ENCODE assay signal across 9 mouse cellular contexts in the genomic region with DNA sequence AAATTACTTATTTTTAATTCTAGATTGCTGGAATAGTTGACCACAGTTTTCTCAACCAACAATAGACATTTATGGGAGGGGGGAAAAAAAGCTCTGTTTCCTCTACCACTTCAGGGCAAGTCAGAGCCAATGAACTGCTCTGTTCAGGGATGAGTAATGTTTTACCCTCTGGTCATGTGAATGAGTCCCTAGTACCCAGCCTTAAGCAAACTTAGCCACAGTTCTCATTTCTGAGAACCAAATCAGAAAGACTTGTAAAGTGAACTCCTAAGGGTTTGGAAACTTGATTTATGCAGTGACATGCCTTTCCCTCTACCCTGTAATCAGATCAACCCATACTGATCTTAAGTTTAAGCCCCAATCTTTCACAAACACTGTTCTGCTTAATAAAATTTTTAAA. TPM values are rescaled to one million over a fixed set of nuclear protein-coding genes. Genes with fewer than 3 reads are reported as not detected.
DNase-seq lines count a peak whose midpoint lies in the region; ATAC-seq lines count a peak whose summit lies in the region.
"Had no signal": no experiment of that assay in that cellular context is flagged by ENCODE, and none has a peak within 500 bp of the region (broad histone marks: within the 10 kb centered on the region; RNA-seq: fewer than 3 reads in every experiment).

No protein-coding gene starts in this region.

- H3K4me3 ChIP-seq in limb, embryonic 12.5 days (replicated peaks), result no peak overlapping the region
- H3K4me3 ChIP-seq in limb, embryonic 10.5 days, result no peak overlapping the region
- no peak overlapping the region for H3K4me3 ChIP-seq in embryonic facial prominence, embryonic 12.5 days
- 0 out of 2 replicates have a peak overlapping the region, but pooled peaks have one; percentile 12 for H3K4me3 ChIP-seq in hindbrain, embryonic 15.5 days
- no peak overlapping the region for H3K4me3 ChIP-seq in neural tube, embryonic 14.5 days (ENCODE audit: low read depth, low read length)

- ATAC-seq in limb, embryonic 12.5 days (ENCODE audit: insufficient number of reproducible peaks, insufficient read depth, low FRiP score, low TSS enrichment, low read depth), result no peak
- ATAC-seq in embryonic facial prominence, embryonic 12.5 days (ENCODE audit: insufficient number of reproducible peaks, insufficient read depth, low FRiP score, low TSS enrichment), result no peak
- ATAC-seq in hindbrain, embryonic 15.5 days (ENCODE audit: low FRiP score, low read depth), result no peak
- ATAC-seq in neural tube, embryonic 14.5 days (ENCODE audit: low read depth), result no peak
- no peak for ATAC-seq in frontal cortex, adult (ENCODE audit: low TSS enrichment)

- no peak overlapping the region; the same call in 1 of the 2 replicates for H3K9ac ChIP-seq in limb, embryonic 12.5 days (replicated peaks)
- H3K9ac ChIP-seq in embryonic facial prominence, embryonic 12.5 days, result no peak overlapping the region
- no peak overlapping the region for H3K9ac ChIP-seq in hindbrain, embryonic 15.5 days
- no peak overlapping the region for H3K9ac ChIP-seq in neural tube, embryonic 14.5 days (replicated peaks; ENCODE audit: low read depth, low read length)

- peaks cover 3% of the 10 kb centered on the region for H3K4me1 ChIP-seq in limb, embryonic 12.5 days (replicated peaks)
- peaks cover 15% of the 10 kb centered on the region for H3K4me1 ChIP-seq in limb, embryonic 10.5 days
- H3K4me1 ChIP-seq in embryonic facial prominence, embryonic 12.5 days, result 0 out of 2 replicates have a peak, but pooled peaks cover 3% of the 10 kb centered on the region
- peaks cover 28% of the 10 kb centered on the region for H3K4me1 ChIP-seq in hindbrain, embryonic 15.5 days (replicated peaks)
- peaks cover 5% of the 10 kb centered on the region; the same call in 1 of the 2 replicates for H3K4me1 ChIP-seq in neural tube, embryonic 14.5 days (ENCODE audit: control insufficient read depth, insufficient read depth, low read length)

- no peaks in the 10 kb centered on the region for H3K27me3 ChIP-seq in limb, embryonic 12.5 days
- no peaks in the 10 kb centered on the region for H3K27me3 ChIP-seq in limb, embryonic 10.5 days (ENCODE audit: low read depth, poor library complexity, severe bottlenecking)
- no peaks in the 10 kb centered on the region for H3K27me3 ChIP-seq in embryonic facial prominence, embryonic 12.5 days
- no peaks in the 10 kb centered on the region for H3K27me3 ChIP-seq in hindbrain, embryonic 15.5 days
- H3K27me3 ChIP-seq in neural tube, embryonic 14.5 days (ENCODE audit: control insufficient read depth, insufficient read depth, low read length), result no peaks in the 10 kb centered on the region

- H3K4me2 ChIP-seq in limb, embryonic 12.5 days, result peak overlapping the region; percentile 78
- H3K4me2 ChIP-seq in embryonic facial prominence, embryonic 12.5 days (replicated peaks), result peak overlapping the region; percentile 71
- peak overlapping the region; percentile 64 for H3K4me2 ChIP-seq in hindbrain, embryonic 15.5 days
- H3K4me2 ChIP-seq in neural tube, embryonic 14.5 days (ENCODE audit: low read depth, low read length), result peak overlapping the region; percentile 65

- peaks cover 15% of the 10 kb centered on the region for H3K36me3 ChIP-seq in limb, embryonic 12.5 days
- H3K36me3 ChIP-seq in limb, embryonic 10.5 days, result peaks cover 16% of the 10 kb centered on the region
- peaks cover 7% of the 10 kb centered on the region for H3K36me3 ChIP-seq in embryonic facial prominence, embryonic 12.5 days
- no peaks in the 10 kb centered on the region; the same call in 1 of the 2 replicates for H3K36me3 ChIP-seq in hindbrain, embryonic 15.5 days
- no peaks in the 10 kb centered on the region for H3K36me3 ChIP-seq in neural tube, embryonic 14.5 days (ENCODE audit: control insufficient read depth, insufficient read depth, low read length)

- no peak for DNase-seq in limb, embryonic 10.5 days (ENCODE audit: low spot score)
- no peak for DNase-seq in cerebellum, postnatal 4 days (ENCODE audit: low spot score in 2 of 2)
- DNase-seq: adrenal gland, postnatal 25 days; right cerebral cortex, postnatal 25 days had no signal

- no peaks in the 10 kb centered on the region for H3K9me3 ChIP-seq in limb, embryonic 12.5 days
- no peaks in the 10 kb centered on the region for H3K9me3 ChIP-seq in limb, embryonic 10.5 days (replicated peaks)
- H3K9me3 ChIP-seq in embryonic facial prominence, embryonic 12.5 days, result no peaks in the 10 kb centered on the region
- no peaks in the 10 kb centered on the region for H3K9me3 ChIP-seq in hindbrain, embryonic 15.5 days
- H3K9me3 ChIP-seq in neural tube, embryonic 14.5 days (ENCODE audit: control insufficient read depth, low read length), result no peaks in the 10 kb centered on the region

- no peak overlapping the region for H3K27ac ChIP-seq in limb, embryonic 12.5 days
- H3K27ac ChIP-seq in limb, embryonic 10.5 days, result no peak overlapping the region
- H3K27ac ChIP-seq in embryonic facial prominence, embryonic 12.5 days, result 0 out of 2 replicates have a peak overlapping the region, but pooled peaks have one; percentile 36
- H3K27ac ChIP-seq in hindbrain, embryonic 15.5 days (replicated peaks), result no peak overlapping the region
- no peak overlapping the region for H3K27ac ChIP-seq in neural tube, embryonic 14.5 days (ENCODE audit: low read depth, low read length)

RNA-seq across cellular contexts. Expression of a gene that starts 2.9 kb away (rescaled TPM):
- 16.0 and 17.2 TPM in 2 replicates for polyA plus RNA-seq in limb, embryonic 12.5 days (2016; fragmentation: Nextera tagmentation; extraction: Ambion mirVana)
- polyA plus RNA-seq in limb, embryonic 10.5 days (2016; fragmentation: Nextera tagmentation; extraction: Ambion mirVana), result 12.3 and 15.0 TPM in 2 replicates
- 21.8 and 22.4 TPM in 2 replicates for polyA plus RNA-seq in embryonic facial prominence, embryonic 12.5 days (2016; fragmentation: Nextera tagmentation; extraction: Ambion mirVana)
- 14.0 and 17.2 TPM in 2 replicates for polyA plus RNA-seq in hindbrain, embryonic 15.5 days (2015; fragmentation: Nextera tagmentation; extraction: Ambion mirVana)
- 18.5 and 28.4 TPM in 2 replicates for polyA plus RNA-seq in neural tube, embryonic 14.5 days (2014; fragmentation: Nextera tagmentation; extraction: Ambion mirVana)
